Mouse (Mus musculus): ENCODE results near the gene Dhh. TPM values are rescaled to one million over a fixed set of nuclear protein-coding genes. Genes with fewer than 3 reads are reported as not detected.

Dhh gene
- polyA plus RNA-seq, 1 experiment from 2014 or later, result 0.46 TPM

DNA sequence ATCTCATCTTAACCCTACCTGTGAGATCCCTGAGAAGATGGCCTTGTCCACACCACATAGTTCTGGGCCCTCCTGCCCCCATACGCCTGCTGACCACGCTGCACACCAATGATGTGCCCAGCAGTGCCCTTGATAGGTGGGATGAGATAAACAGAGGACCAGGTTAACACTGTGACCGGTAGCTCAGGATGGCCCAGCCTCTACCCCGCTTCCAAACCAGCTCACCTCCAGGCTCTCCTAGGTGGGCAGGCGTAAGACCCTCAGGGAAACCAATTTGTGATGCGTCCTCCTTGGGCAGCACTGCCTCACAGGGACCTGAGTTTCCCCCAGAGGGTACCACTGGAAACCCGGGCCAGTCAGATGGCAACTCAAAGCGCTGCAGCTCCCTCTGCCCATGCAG lies 32.6 kb downstream of the Dhh start:
- Histone ChIP-seq H3K9me3 (no peaks in the 10 kb centered on the region), H3K4me1 (replicated peaks) (peaks cover 42% of the 10 kb centered on the region), H3K27me3 (ENCODE audit: insufficient read depth, poor library complexity, severe bottlenecking) (no peaks in the 10 kb centered on the region), H3K36me3 (peaks cover 78% of the 10 kb centered on the region), H3K27ac (no peak overlapping the region), H3K4me3 (no peak overlapping the region)
- 97% methylated on average over 8 of the region's 8 CpGs for WGBS
- no peak for DNase-seq (ENCODE audit: low spot score)

DNA sequence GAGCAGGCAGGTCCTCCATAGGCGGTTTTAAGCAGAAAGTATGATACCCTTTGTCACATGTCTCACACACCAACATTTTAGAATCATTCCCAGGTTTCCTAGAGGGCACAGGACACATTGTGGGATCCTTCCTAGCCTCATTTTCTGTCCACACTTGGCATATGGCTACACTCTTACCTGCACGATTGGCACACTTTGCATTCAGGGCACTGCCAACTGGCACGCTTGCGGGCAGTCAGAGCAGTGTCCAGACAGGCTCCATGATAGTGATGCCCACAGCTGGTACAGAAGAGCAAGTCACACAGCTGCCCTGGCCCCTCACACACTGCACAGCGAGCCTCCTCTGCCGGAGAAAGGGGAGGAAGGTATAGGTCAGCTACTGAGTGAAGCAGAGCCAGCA lies 33.4 kb downstream of the Dhh start:
- WGBS, result 94% methylated on average over 6 of the region's 6 CpGs
- Histone ChIP-seq H3K27me3 (ENCODE audit: insufficient read depth, poor library complexity, severe bottlenecking) (no peaks in the 10 kb centered on the region), H3K4me1 (replicated peaks) (peaks cover 34% of the 10 kb centered on the region), H3K4me3 (no peak overlapping the region), H3K27ac (no peak overlapping the region), H3K36me3 (peaks cover 86% of the 10 kb centered on the region), H3K9me3 (no peaks in the 10 kb centered on the region)
- no peak for DNase-seq (ENCODE audit: low spot score)

DNA sequence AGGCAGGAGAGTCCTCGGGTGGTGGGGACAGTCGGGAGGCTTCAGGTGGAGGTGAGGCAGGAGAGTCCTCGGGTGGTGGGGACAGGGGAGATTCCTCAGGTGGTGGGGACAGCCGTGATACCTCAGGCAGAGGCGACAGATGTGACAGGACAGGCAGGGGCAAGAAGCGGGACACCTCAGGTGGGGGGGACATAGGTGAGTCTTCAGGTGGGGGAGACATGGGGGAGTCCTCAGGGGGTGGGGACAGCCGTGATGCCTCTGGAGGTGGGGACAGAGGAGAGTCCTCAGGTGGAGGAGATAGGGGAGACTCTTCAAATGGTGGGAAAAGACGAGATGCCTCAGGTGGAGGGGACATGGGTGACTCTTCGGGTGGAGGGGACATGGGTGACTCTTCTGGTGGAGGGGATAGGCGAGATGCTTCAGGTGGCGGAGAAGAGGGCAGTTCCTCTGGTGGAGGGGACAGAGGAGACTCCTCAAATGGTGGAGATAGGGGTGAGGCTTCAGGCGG lies 34.8 kb downstream of the Dhh start:
- H3K9me3 ChIP-seq, result no peaks in the 10 kb centered on the region
- peaks cover 93% of the 10 kb centered on the region for H3K36me3 ChIP-seq
- no peaks in the 10 kb centered on the region for H3K27me3 ChIP-seq (ENCODE audit: insufficient read depth, poor library complexity, severe bottlenecking)
- no peak overlapping the region for H3K27ac ChIP-seq
- 93% methylated on average over 12 of the region's 12 CpGs for WGBS
- peaks cover 20% of the 10 kb centered on the region for H3K4me1 ChIP-seq (replicated peaks)
- DNase-seq (ENCODE audit: low spot score), result no peak
- no peak overlapping the region for H3K4me3 ChIP-seq

GRCm38 (mm10) chr15:98861701-98862410 lies 36.5 kb downstream of the Dhh start:
- Histone ChIP-seq H3K27me3 (ENCODE audit: insufficient read depth, poor library complexity, severe bottlenecking) (no peaks in the 10 kb centered on the region), H3K4me1 (replicated peaks) (0 out of 2 replicates have a peak, but pooled peaks cover 5% of the 10 kb centered on the region), H3K4me3 (no peak overlapping the region), H3K27ac (no peak overlapping the region), H3K9me3 (no peaks in the 10 kb centered on the region), H3K36me3 (peaks cover 100% of the 10 kb centered on the region)
- 85% methylated on average over 21 of the region's 21 CpGs for WGBS
- DNase-seq (ENCODE audit: low spot score), result no peak

GRCm38 (mm10) chr15:98860921-98861320 lies 37.4 kb downstream of the Dhh start:
- 0 out of 2 replicates have a peak, but pooled peaks cover 5% of the 10 kb centered on the region for H3K4me1 ChIP-seq (replicated peaks)
- H3K27me3 ChIP-seq (ENCODE audit: insufficient read depth, poor library complexity, severe bottlenecking), result no peaks in the 10 kb centered on the region
- H3K36me3 ChIP-seq, result peaks cover 100% of the 10 kb centered on the region
- H3K4me3 ChIP-seq, result no peak overlapping the region
- no peak overlapping the region for H3K27ac ChIP-seq
- H3K9me3 ChIP-seq, result no peaks in the 10 kb centered on the region
- 95% methylated on average over 18 of the region's 18 CpGs for WGBS
- no peak for DNase-seq (ENCODE audit: low spot score)

- no peak for DNase-seq (ENCODE audit: low spot score)
- no peaks in the 10 kb centered on the region for H3K27me3 ChIP-seq (ENCODE audit: insufficient read depth, poor library complexity, severe bottlenecking)
- 86% methylated on average over 9 of the region's 9 CpGs for WGBS
- 0 out of 2 replicates have a peak, but pooled peaks cover 5% of the 10 kb centered on the region for H3K4me1 ChIP-seq (replicated peaks)
- H3K4me3 ChIP-seq, result no peak overlapping the region
- H3K36me3 ChIP-seq, result peaks cover 100% of the 10 kb centered on the region
- no peak overlapping the region for H3K27ac ChIP-seq
- no peaks in the 10 kb centered on the region for H3K9me3 ChIP-seq
These were observed 38.9 kb downstream of the Dhh start for GRCm38 (mm10) chr15:98859319-98860043.

DNA sequence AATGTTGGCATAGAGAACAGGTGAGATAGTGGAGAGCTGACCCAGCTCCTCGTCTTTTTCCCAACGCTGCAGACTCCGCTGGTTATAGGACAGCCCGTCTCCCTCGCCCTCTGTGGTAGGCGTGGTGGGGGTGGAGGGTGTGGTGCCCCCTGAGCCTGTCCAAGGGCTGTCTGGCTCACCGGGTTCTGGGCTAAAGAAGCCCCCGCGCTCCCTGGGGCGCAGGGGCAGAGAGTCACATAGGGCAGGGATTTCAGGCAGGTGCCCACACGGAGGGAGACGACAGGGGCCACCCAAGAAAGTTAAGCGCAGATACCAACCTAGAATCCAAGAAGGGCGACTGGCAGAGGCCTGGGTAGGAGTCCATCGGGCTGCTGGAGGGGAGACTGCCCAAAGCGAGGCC lies 44.1 kb downstream of the Dhh start:
- Histone ChIP-seq H3K4me1 (replicated peaks) (no peaks in the 10 kb centered on the region), H3K27me3 (ENCODE audit: insufficient read depth, poor library complexity, severe bottlenecking) (no peaks in the 10 kb centered on the region), H3K9me3 (no peaks in the 10 kb centered on the region), H3K4me3 (no peak overlapping the region), H3K27ac (no peak overlapping the region), H3K36me3 (peaks cover 100% of the 10 kb centered on the region)
- WGBS, result 94% methylated on average over 16 of the region's 16 CpGs
- DNase-seq (ENCODE audit: low spot score), result no peak

DNA sequence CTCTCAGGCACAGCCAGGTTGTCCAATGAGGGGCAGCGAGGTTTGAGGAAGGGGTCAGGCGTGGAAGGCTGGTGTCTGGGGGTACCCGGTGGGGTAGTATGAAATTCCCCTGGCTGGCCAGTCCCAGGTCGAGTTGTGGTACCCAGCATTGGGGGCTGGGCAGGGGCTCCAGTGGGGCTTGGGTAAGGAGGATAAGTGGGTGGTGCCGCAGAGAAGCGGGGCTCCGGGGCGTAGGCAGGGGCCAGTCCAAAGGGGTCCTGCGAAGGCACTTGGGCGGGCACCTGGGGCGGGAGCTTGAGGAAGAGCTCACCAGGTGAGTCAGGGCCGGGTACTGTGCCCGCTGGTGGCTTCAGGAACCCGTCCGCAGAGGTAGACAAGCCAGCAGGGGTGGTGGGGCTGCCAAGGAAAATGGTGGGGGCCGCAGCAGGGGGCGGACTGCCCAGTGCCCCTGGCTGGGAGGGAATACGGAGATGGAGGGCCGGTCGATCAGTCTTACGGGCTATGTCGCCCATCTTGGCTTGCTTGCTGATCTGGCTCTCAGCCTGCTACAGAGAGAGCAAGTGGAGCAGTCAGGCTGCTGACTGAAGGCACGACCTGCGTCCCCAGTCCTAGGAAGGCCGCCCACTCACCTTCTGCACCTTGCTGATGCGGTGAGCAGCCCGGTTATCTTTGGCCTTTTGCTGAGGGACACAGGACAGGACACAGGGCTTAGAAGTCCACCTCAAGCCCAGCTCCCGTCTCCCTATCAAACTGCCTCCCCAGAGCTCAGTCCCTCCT lies 45.0 kb downstream of the Dhh start:
- H3K4me3 ChIP-seq, result no peak overlapping the region
- no peak overlapping the region for H3K27ac ChIP-seq
- no peaks in the 10 kb centered on the region for H3K4me1 ChIP-seq (replicated peaks)
- H3K36me3 ChIP-seq, result peaks cover 100% of the 10 kb centered on the region
- DNase-seq (ENCODE audit: low spot score), result no peak
- H3K27me3 ChIP-seq (ENCODE audit: insufficient read depth, poor library complexity, severe bottlenecking), result no peaks in the 10 kb centered on the region
- WGBS, result 95% methylated on average over 28 of the region's 28 CpGs
- H3K9me3 ChIP-seq, result no peaks in the 10 kb centered on the region

- Histone ChIP-seq H3K27me3 (ENCODE audit: insufficient read depth, poor library complexity, severe bottlenecking) (no peaks in the 10 kb centered on the region), H3K4me1 (replicated peaks) (no peaks in the 10 kb centered on the region), H3K9me3 (no peaks in the 10 kb centered on the region), H3K27ac (no peak overlapping the region), H3K4me3 (no peak overlapping the region), H3K36me3 (peaks cover 100% of the 10 kb centered on the region)
- 86% methylated on average over 9 of the region's 9 CpGs for WGBS
- DNase-seq (ENCODE audit: low spot score), result no peak
These were observed 45.6 kb downstream of the Dhh start for GRCm38 (mm10) chr15:98852733-98853132.

DNA sequence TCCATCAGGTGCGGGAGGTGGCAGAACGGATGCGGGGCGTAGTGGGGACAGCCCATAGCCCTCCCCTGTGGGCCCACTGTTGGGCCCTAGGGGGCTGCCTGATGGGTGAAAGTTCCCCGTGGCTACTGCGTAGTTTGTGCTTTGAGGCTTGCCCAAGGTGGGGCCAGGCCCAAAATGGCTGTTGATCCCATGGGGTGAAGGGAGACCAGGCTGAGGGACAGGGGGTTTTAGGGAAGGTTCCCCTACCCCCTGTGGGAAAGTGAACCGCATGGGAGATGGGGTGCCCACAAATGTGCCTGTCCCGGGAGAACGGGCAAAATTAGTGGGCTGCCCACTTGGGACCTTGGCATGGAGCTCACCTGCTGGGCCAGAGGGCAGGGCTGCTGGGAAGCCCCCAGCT lies 46.3 kb downstream of the Dhh start:
- WGBS, result 96% methylated on average over 9 of the region's 9 CpGs

DNA sequence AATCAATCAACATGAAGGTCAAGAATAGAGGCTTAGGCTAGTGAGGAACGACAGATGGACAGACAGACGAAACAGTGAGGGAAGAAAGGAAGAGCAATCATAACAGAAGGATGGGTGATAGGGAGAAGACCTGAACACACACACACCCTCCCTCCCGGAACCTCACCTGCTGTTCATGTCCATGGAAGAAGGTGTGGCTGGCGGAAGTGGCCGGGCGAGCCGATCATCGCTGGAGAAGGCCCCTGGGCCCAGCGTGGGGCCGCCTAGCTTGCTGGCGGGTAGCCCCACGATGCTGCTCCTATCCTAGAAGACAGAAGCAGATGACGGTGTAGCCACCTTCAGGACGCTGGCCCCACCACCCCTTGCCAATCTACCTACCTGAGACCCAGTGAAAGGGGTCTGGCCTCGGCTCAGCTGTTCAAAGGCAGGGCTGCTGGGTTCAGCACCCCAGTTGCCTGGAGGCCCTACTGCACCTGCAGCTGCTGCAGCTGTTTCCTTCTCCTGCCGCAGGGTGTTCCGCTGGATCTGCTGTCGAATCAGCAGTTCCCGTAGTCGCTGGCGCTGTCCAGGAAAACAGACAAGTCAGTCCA lies 47.0 kb downstream of the Dhh start:
- no peak for DNase-seq (ENCODE audit: low spot score)
- H3K36me3 ChIP-seq, result peaks cover 100% of the 10 kb centered on the region
- no peaks in the 10 kb centered on the region for H3K4me1 ChIP-seq (replicated peaks)
- WGBS, result 93% methylated on average over 21 of the region's 21 CpGs
- H3K27me3 ChIP-seq (ENCODE audit: insufficient read depth, poor library complexity, severe bottlenecking), result no peaks in the 10 kb centered on the region
- H3K27ac ChIP-seq, result no peak overlapping the region
- no peaks in the 10 kb centered on the region for H3K9me3 ChIP-seq
- H3K4me3 ChIP-seq, result no peak overlapping the region

More for the DNA sequence above, 46.3 kb downstream of the Dhh start:
- H3K27ac ChIP-seq, result no peak overlapping the region
- DNase-seq (ENCODE audit: low spot score), result no peak
- no peak overlapping the region for H3K4me3 ChIP-seq
- no peaks in the 10 kb centered on the region for H3K27me3 ChIP-seq (ENCODE audit: insufficient read depth, poor library complexity, severe bottlenecking)
- H3K9me3 ChIP-seq, result no peaks in the 10 kb centered on the region
- no peaks in the 10 kb centered on the region for H3K4me1 ChIP-seq (replicated peaks)
- H3K36me3 ChIP-seq, result peaks cover 100% of the 10 kb centered on the region

DNA sequence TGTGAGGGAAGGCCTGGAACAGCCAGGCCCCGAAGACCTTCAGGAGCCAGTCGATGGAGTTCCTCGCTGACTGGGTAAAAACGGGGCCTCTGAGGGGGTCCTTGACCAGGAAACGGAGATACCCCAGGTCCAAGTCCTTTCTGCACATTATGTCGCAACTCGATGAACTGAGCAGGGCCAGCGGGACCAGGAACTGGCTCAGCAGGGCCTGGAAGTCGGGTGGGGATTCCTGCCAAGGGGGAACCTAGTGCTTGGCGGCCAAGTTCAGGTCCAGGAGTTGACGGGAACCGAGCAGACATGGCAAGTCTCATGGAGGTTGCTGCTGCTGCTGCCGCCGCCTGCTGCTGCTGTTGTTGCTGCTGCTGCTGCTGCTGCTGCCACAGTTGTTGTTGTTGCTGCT lies 47.7 kb downstream of the Dhh start:
- WGBS, result 95% methylated on average over 14 of the region's 14 CpGs
- Histone ChIP-seq H3K27ac (no peak overlapping the region), H3K36me3 (peaks cover 100% of the 10 kb centered on the region), H3K4me1 (replicated peaks) (no peaks in the 10 kb centered on the region), H3K4me3 (no peak overlapping the region), H3K9me3 (no peaks in the 10 kb centered on the region), H3K27me3 (ENCODE audit: insufficient read depth, poor library complexity, severe bottlenecking) (no peaks in the 10 kb centered on the region)
- no peak for DNase-seq (ENCODE audit: low spot score)
